Mouse (Mus musculus): ENCODE data around the gene Cnr1. TPM values are rescaled to one million over a fixed set of nuclear protein-coding genes. Genes with fewer than 3 reads are reported as not detected.

Cnr1 gene
- total and polyA plus RNA-seq, 3 experiments, result 0.05 to 0.12 (median 0.09) TPM

DNA sequence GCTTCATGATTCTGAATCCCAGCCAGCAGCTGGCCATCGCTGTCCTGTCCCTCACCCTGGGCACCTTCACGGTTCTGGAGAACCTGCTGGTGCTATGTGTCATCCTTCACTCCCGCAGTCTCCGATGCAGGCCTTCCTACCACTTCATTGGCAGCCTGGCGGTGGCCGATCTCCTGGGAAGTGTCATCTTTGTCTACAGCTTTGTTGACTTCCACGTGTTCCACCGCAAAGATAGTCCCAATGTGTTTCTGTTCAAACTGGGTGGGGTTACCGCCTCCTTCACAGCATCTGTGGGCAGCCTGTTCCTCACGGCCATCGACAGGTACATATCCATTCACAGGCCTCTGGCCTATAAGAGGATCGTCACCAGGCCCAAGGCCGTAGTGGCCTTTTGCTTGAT is 19.5 kb downstream of the Cnr1 start:
- Histone ChIP-seq H3K27me3 (ENCODE audit: control insufficient read depth, insufficient read depth, low read length) (no peaks in the 10 kb centered on the region), H3K9ac (ENCODE audit: low read depth, low read length) (no peak overlapping the region), H3K79me2 (replicated peaks; ENCODE audit: control insufficient read depth, insufficient read depth, low read length) (no peaks in the 10 kb centered on the region), H3K4me1 (ENCODE audit: control insufficient read depth, insufficient read depth, low read length) (no peaks in the 10 kb centered on the region), H3K4me3 (no peak overlapping the region), H3K27ac (no peak overlapping the region), H3K36me3 (ENCODE audit: control insufficient read depth, insufficient read depth, low read length) (no peaks in the 10 kb centered on the region)
- DNase-seq, result no peak
- TF ChIP-seq POLR2A (IDR thresholded peaks at IDR 0.05; ENCODE audit: insufficient read depth, low read depth, low read length) (no peak), CTCF (IDR thresholded peaks at IDR 0.05) (no peak), EP300 (IDR thresholded peaks at IDR 0.05; ENCODE audit: insufficient read depth, low read depth, low read length) (no peak)
- intact Hi-C loops (cut with DNase I), result no loop called here
- 92% methylated on average over 13 of the region's 13 CpGs for WGBS

DNA sequence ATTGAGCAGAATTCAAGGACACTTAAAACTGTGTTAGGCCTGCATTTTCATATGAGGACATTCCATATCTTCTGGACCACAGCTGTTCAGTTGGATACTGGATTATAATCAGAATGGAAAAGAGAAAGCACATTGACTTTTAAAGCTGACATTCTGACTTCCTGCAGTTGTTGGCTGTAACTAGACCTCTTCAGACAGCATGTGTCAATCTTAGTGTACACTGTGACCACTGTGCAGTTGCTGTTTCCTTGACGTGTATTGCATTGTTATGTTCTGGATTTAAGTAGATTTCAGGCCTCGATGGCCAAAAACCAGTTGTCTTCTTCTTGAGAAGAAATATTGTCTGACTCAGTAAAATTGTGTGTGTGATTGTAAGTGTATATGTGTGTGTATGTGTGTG is 21.3 kb downstream of the Cnr1 start:
- no peak overlapping the region for H3K9ac ChIP-seq (ENCODE audit: low read depth, low read length)
- H3K27ac ChIP-seq, result no peak overlapping the region
- no peaks in the 10 kb centered on the region for H3K79me2 ChIP-seq (replicated peaks; ENCODE audit: control insufficient read depth, insufficient read depth, low read length)
- DNase-seq, result no peak
- WGBS, result 55% methylated on average over 2 of the region's 2 CpGs
- H3K27me3 ChIP-seq (ENCODE audit: control insufficient read depth, insufficient read depth, low read length), result no peaks in the 10 kb centered on the region
- intact Hi-C loops (cut with DNase I), result no loop called here
- no peaks in the 10 kb centered on the region for H3K36me3 ChIP-seq (ENCODE audit: control insufficient read depth, insufficient read depth, low read length)
- H3K4me1 ChIP-seq (ENCODE audit: control insufficient read depth, insufficient read depth, low read length), result no peaks in the 10 kb centered on the region
- no peak overlapping the region for H3K4me3 ChIP-seq
- TF ChIP-seq CTCF (IDR thresholded peaks at IDR 0.05), result no peak
- no peak for TF ChIP-seq POLR2A (IDR thresholded peaks at IDR 0.05; ENCODE audit: insufficient read depth, low read depth, low read length)
- no peak for TF ChIP-seq EP300 (IDR thresholded peaks at IDR 0.05; ENCODE audit: insufficient read depth, low read depth, low read length)

DNA sequence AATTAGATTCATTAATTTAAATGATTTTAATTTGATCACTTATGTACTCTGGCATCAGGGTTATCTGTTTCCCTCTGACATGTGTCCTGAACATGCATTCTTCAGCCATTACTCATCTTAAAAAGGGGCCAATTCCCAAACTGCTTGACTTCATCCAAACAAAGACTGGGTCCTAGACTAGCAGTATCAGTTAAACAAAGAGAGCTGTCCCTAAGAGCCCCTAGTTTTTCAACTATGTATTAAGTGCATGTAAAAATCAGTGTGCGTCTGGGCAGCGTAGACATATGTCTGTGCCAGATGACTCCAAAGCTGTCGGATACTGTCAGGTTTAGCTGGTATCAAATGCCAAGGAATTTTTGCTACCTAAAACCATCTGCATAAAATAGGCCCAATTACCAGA is 23.2 kb downstream of the Cnr1 start:
- no peak for DNase-seq
- 86% methylated on average over 3 of the region's 3 CpGs for WGBS
- Histone ChIP-seq H3K9ac (ENCODE audit: low read depth, low read length) (no peak overlapping the region), H3K36me3 (ENCODE audit: control insufficient read depth, insufficient read depth, low read length) (no peaks in the 10 kb centered on the region), H3K27me3 (ENCODE audit: control insufficient read depth, insufficient read depth, low read length) (no peaks in the 10 kb centered on the region), H3K4me1 (ENCODE audit: control insufficient read depth, insufficient read depth, low read length) (no peaks in the 10 kb centered on the region), H3K79me2 (replicated peaks; ENCODE audit: control insufficient read depth, insufficient read depth, low read length) (no peaks in the 10 kb centered on the region), H3K27ac (no peak overlapping the region), H3K4me3 (no peak overlapping the region)
- no peak for TF ChIP-seq CTCF (IDR thresholded peaks at IDR 0.05)
- no peak for TF ChIP-seq POLR2A (IDR thresholded peaks at IDR 0.05; ENCODE audit: insufficient read depth, low read depth, low read length)
- TF ChIP-seq EP300 (IDR thresholded peaks at IDR 0.05; ENCODE audit: insufficient read depth, low read depth, low read length), result no peak
- intact Hi-C loops (cut with DNase I), result no loop called here

DNA sequence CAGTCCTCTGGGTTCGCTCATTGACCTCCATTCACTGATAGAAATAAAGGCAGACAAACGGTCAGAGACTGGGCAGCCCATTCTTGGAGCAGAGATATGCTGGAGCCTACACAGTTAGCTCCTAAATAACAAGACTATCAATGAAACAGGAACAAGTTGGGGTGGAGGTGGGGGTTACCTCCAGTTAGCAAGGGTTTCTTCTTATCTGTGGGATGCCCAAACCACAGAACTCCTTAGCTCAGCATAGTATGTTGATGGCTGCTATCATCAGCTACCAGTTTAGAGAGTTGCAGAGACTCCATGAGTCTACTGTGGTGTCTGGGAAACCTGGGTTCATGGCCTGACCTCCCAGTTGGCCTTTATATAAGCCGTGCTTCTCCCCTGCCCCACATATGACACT is 33.0 kb downstream of the Cnr1 start:
- TF ChIP-seq CTCF (IDR thresholded peaks at IDR 0.05) (no peak), EP300 (IDR thresholded peaks at IDR 0.05; ENCODE audit: insufficient read depth, low read depth, low read length) (no peak), POLR2A (IDR thresholded peaks at IDR 0.05; ENCODE audit: insufficient read depth, low read depth, low read length) (no peak)
- Histone ChIP-seq H3K27me3 (ENCODE audit: control insufficient read depth, insufficient read depth, low read length) (no peaks in the 10 kb centered on the region), H3K9ac (ENCODE audit: low read depth, low read length) (no peak overlapping the region), H3K36me3 (ENCODE audit: control insufficient read depth, insufficient read depth, low read length) (no peaks in the 10 kb centered on the region), H3K79me2 (replicated peaks; ENCODE audit: control insufficient read depth, insufficient read depth, low read length) (no peaks in the 10 kb centered on the region), H3K27ac (no peak overlapping the region), H3K4me1 (ENCODE audit: control insufficient read depth, insufficient read depth, low read length) (no peaks in the 10 kb centered on the region), H3K4me3 (no peak overlapping the region)
- intact Hi-C loops (cut with DNase I), result no loop called here
- WGBS, result 61% methylated on average over 3 of the region's 3 CpGs
- no peak for DNase-seq

DNA sequence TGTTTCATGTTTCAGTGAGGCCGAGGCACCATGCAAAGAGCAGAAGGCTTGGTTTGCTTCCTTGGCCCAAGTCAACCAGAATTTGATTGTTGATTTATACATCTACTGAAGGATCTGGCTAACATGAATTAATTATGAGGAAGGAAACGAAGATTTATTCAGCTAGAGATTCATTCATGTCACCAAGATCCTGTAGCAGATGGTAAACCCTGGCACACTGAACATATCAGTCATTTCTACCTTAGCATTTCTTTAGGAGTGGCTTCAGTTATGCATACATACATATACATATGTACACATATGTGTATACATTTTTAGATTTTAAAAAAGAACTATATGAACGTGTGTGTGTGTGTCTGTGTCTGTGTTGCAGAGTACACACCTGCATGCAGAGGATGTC is 34.1 kb downstream of the Cnr1 start:
- Histone ChIP-seq H3K9ac (ENCODE audit: low read depth, low read length) (no peak overlapping the region), H3K4me3 (no peak overlapping the region), H3K27ac (no peak overlapping the region), H3K36me3 (ENCODE audit: control insufficient read depth, insufficient read depth, low read length) (no peaks in the 10 kb centered on the region), H3K79me2 (replicated peaks; ENCODE audit: control insufficient read depth, insufficient read depth, low read length) (no peaks in the 10 kb centered on the region), H3K4me1 (ENCODE audit: control insufficient read depth, insufficient read depth, low read length) (no peaks in the 10 kb centered on the region), H3K27me3 (ENCODE audit: control insufficient read depth, insufficient read depth, low read length) (no peaks in the 10 kb centered on the region)
- TF ChIP-seq EP300 (IDR thresholded peaks at IDR 0.05; ENCODE audit: insufficient read depth, low read depth, low read length) (no peak), POLR2A (IDR thresholded peaks at IDR 0.05; ENCODE audit: insufficient read depth, low read depth, low read length) (no peak), CTCF (IDR thresholded peaks at IDR 0.05) (no peak)
- no peak for DNase-seq
- intact Hi-C loops (cut with DNase I), result no loop called here
- 72% methylated on average over 3 of the region's 3 CpGs for WGBS

DNA sequence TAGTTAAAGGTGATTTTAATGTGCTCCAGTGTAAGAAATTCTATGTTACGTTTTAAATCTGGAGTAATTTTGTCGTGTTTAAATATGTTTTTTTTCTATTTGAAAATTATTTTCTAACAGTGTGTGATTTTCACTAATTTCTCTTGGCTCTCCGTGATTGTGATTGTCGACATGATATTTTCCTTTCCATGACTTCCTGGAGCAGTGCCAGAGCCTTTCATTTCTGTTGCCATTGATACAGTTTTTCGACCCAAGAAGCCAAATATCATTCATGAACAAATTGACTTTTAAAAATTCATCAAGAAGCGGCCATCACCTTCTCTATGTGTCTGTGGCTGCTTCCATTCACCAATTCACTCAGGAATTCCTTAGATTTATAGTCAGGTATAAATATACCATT is 35.4 kb downstream of the Cnr1 start:
- intact Hi-C loops (cut with DNase I), result no loop called here
- no peak for DNase-seq
- TF ChIP-seq POLR2A (IDR thresholded peaks at IDR 0.05; ENCODE audit: insufficient read depth, low read depth, low read length), result no peak
- H3K27ac ChIP-seq, result no peak overlapping the region
- H3K4me1 ChIP-seq (ENCODE audit: control insufficient read depth, insufficient read depth, low read length), result no peaks in the 10 kb centered on the region
- no peaks in the 10 kb centered on the region for H3K79me2 ChIP-seq (replicated peaks; ENCODE audit: control insufficient read depth, insufficient read depth, low read length)
- H3K9ac ChIP-seq (ENCODE audit: low read depth, low read length), result no peak overlapping the region
- H3K36me3 ChIP-seq (ENCODE audit: control insufficient read depth, insufficient read depth, low read length), result no peaks in the 10 kb centered on the region
- H3K4me3 ChIP-seq, result no peak overlapping the region
- H3K27me3 ChIP-seq (ENCODE audit: control insufficient read depth, insufficient read depth, low read length), result no peaks in the 10 kb centered on the region
- 66% methylated on average over 6 of the region's 6 CpGs for WGBS

All from heart, adult 2 months (tissue).